Mouse (Mus musculus): ENCODE results near the gene Klhl28. TPM values are rescaled to one million over a fixed set of nuclear protein-coding genes. Genes with fewer than 3 reads are reported as not detected.

The Klhl28 gene
- total RNA-seq (2023) = 20.6 to 25.2 TPM (median 22.5 TPM) in 4 replicates

GRCm38 (mm10) chr12:64965124-64966026, at the start of gene Klhl28, which contains the start of gene Togaram1:
Gene Klhl28 (minus strand): TSS chr12:64965534.
Gene Togaram1 (plus strand): TSS chr12:64965804.

GRCm38 (mm10) chr12:64917578-64918471, 47.5 kb downstream of the Klhl28 start, which contains the start of gene Gm527:
Gene Gm527 (plus strand): TSS chr12:64917906.

Other genes with a start within 250 kb of the Klhl28 start
- 5.8 to 6.7 TPM (median 6.3 TPM) in 4 replicates for gene Gm527, start 47.6 kb downstream of the Klhl28 start, total RNA-seq (2023)
- 65.7 to 74.7 TPM (median 70.0 TPM) in 4 replicates for gene Togaram1, start 270 bp upstream of the Klhl28 start, total RNA-seq (2023)
- 144 to 153 TPM (median 150 TPM) in 4 replicates for gene Prpf39, start 70.8 kb upstream of the Klhl28 start, total RNA-seq (2023)
- 73.2 to 84.5 TPM (median 81.5 TPM) in 4 replicates for gene Fkbp3, start 108.5 kb upstream of the Klhl28 start, total RNA-seq (2023)
- gene Fancm, start 110.1 kb upstream of the Klhl28 start, total RNA-seq (2023) = 19.8 to 25.9 TPM (median 22.3 TPM) in 4 replicates
- 2.2 to 3.9 TPM (median 2.8 TPM) in 4 replicates for gene Mis18bp1, start 207.1 kb upstream of the Klhl28 start, total RNA-seq (2023)